Mouse (Mus musculus): Measurements from ENCODE around the gene Rmnd5a.

Gene Rmnd5a

DNA sequence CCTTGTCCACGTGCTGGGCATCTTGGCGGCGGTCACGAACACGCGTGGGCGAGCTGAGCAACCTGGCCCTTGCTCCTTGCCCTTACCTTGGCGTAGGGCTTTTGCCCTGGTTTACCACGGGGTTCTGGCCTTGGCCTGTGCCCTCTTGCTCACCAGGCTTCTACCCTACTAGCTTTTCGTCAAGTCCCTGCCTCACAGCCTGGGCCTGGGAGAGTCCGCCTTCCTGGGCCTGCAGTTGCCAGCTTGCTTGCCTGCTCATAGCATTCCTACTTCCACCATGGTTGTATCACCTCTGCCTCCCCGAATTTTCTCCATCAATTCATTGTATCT is 779 bp upstream of the Rmnd5a start:
- no peak for DNase-seq (ENCODE audit: low read depth)

- DNase-seq (ENCODE audit: low read depth): no peak
These were observed 283 bp downstream of the Rmnd5a start for GRCm38 (mm10) chr6:71440217-71440491.

DNA sequence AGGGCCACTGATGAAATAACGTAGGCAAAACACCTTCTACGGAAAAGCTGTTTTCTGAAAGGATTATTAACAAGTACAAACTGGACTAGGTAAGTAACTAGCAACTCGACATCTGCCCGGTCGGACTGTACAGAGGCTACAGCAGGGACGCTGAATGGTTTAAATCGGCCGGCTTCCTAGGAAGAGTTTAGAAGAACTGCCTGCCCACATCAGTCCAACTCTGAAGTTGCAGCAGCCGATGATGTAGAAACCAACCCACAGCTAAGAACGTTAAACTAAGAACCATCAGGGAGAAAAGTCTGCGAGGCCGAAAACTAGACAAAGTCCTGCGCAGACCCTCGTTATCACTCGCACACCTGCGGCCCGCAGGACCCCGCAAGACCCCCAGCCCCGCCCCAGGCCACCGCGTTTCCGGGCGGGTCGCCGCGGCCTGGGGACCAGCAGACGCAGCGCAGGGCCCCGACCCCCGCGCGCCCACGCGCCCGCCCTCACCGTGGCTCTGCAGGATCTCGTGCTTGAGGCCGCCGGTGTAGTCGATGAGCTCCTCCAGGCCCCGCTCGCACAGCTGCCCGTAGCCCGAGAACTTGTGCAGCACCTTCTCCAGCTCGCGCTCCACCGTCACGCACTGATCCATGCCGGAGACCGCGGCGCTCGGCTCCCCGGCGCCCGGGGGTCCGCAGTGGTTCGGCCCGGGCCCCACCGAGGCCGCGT is 776 bp downstream of the Rmnd5a start:
- DNase-seq (ENCODE audit: low read depth): no peak

- no peak for DNase-seq (ENCODE audit: low read depth)
These were observed 2.4 kb downstream of the Rmnd5a start for GRCm38 (mm10) chr6:71438070-71438469.

- DNase-seq (ENCODE audit: low read depth): no peak
These were observed 12.3 kb downstream of the Rmnd5a start for GRCm38 (mm10) chr6:71427996-71428725.

GRCm38 (mm10) chr6:71425681-71426080 is 14.8 kb downstream of the Rmnd5a start:
- no peak for DNase-seq (ENCODE audit: low read depth)

GRCm38 (mm10) chr6:71423116-71423515 is 17.3 kb downstream of the Rmnd5a start:
- DNase-seq (ENCODE audit: low read depth): no peak

GRCm38 (mm10) chr6:71422162-71422561 is 18.3 kb downstream of the Rmnd5a start:
- DNase-seq (ENCODE audit: low read depth): no peak

DNA sequence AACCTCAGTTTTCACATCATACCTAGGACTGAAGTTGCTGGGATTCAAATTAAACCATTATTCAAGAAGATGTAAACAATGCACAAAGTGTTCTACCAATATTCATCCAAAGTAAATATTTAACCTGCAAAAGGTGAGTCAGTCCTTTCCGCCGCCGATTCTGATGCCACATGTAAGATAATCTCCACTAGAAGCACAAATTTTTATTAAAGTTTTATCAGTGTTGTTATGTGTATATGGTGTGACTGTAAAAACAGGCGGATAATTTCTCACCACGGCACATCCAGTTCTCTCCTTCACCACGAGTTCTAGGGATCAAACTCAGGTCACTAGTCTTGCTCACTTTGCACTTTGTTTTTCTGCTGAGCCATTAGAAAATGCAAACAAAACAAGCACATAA is 19.6 kb downstream of the Rmnd5a start:
- DNase-seq (ENCODE audit: low read depth): no peak

GRCm38 (mm10) chr6:71418874-71419273 is 21.6 kb downstream of the Rmnd5a start:
- DNase-seq (ENCODE audit: low read depth): peak; percentile 89

GRCm38 (mm10) chr6:71415446-71415845 is 25.0 kb downstream of the Rmnd5a start:
- no peak for DNase-seq (ENCODE audit: low read depth)

- DNase-seq (ENCODE audit: low read depth): no peak
These were observed 25.8 kb downstream of the Rmnd5a start for GRCm38 (mm10) chr6:71414624-71415023.

DNA sequence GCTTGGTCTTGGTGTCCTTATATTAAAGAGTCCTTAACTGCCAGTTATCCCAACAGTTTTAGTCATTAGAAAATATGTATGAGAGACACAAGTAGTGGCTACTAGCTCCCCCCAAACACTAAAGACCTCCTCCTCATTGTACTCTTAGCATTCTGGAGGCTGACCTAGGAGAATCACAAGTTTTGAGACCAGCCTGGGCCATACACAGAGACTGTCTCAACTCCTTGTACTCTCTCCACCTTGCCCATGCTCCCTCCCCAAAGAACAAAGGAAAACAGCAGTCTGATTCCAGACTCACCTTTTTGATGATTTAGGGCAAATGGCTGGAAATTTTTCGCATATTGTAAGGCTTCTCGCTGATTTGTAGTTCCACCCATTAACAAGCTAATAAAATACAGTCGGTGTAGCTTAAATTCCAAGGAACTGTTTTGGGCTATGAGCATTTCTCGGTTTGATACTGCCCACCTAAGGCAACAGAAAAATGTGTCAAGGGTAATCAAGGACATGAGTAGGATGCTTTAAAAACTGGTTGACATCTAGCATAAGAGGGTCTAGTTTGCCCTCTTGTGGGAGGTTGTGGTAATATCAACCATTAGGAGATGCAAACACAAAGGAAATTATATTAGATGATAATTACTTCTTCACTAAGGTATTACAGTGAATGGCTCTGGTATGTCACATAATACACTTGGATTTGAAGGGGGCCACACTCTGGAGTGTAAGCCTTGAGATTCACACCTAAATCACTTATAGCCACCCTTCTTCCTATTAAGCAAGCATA is 41.4 kb downstream of the Rmnd5a start:
- DNase-seq (ENCODE audit: low read depth): peak; percentile 13

DNA sequence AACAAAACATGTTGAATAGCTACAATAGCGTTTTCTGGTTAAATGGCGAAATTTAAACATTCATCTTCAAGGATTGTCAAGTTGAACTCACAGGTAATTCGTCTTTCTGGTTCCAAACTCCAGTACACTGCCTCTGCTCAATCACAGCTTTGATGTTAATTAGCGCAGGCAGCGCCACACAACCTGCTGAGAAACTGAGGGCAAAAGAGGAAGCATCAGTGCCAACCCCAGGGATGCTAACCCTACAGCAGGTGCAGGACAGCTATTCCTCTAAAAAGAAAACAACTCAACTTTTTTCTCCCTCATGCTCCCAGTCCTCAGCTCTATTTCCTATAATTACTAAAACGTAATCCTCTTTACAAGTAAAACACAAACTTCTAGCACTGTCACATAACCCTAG is 43.7 kb downstream of the Rmnd5a start:
- DNase-seq (ENCODE audit: low read depth): no peak

GRCm38 (mm10) chr6:71396016-71396415 is 44.4 kb downstream of the Rmnd5a start:
- no peak for DNase-seq (ENCODE audit: low read depth)

- DNase-seq (ENCODE audit: low read depth): no peak
These were observed 49.9 kb downstream of the Rmnd5a start for GRCm38 (mm10) chr6:71390496-71390895.

DNA sequence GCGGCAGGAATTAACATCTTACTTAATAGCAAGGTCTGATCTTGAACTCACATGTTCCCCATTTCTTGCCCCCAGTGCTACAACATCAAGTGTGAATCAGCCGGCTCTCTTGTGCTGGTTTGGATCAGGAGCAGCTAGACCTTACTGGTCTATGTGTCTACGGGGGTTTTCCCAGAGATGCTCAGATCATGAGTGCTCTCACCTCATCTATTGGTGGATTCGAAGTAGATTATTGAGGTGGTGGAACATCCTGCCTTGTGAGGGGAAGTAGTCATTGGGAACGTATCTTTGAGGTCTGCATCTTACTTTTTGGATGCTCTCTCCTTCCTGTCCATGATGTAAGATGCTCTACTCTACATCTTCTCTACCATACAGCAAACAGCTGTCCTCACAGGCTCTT is 58.8 kb downstream of the Rmnd5a start:
- DNase-seq (ENCODE audit: low read depth): no peak

DNA sequence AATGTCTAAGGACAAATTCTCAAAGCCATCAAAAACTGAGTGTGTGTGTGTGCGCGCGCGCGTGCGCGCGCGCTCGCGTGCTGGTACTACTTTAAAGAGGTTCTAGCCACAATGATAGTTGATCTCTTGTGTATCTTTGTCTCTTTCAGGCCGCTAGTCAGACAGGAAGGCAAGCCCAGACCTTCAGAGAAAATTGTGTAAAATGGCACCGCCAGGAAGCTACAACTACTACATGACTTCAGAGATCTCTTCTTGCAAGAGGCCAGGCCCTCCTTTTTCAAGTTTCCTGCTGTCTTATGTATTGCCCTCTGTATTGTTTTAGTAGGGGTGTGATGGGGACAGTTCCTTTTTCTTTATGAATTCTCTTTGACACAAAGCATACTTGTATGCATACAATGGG is 63.7 kb downstream of the Rmnd5a start:
- no peak for DNase-seq (ENCODE audit: low read depth)

- DNase-seq (ENCODE audit: low read depth): no peak
These were observed 65.5 kb downstream of the Rmnd5a start for GRCm38 (mm10) chr6:71374921-71375320.

- DNase-seq (ENCODE audit: low read depth): no peak
These were observed 66.1 kb downstream of the Rmnd5a start for GRCm38 (mm10) chr6:71374311-71374829.

DNA sequence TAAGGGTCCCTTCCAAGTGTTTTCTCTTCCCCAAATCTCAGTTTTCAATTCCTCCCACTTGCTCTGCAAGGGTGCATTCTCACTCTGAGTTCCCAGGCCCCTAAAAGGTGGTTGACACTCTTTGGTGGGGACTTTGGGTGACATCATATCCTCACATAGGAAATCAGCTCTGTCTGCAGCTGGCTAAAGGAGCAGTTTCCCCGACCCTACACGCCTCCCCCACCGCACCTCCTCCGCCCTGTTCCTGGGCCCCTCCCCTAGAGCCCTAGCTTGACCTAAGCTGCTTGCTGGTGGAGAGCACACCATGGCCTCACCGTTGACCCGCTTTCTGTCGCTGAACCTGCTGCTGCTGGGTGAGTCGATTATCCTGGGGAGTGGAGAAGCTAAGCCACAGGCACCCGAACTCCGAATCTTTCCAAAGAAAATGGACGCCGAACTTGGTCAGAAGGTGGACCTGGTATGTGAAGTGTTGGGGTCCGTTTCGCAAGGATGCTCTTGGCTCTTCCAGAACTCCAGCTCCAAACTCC is 67.1 kb downstream of the Rmnd5a start, which contains the start of gene Cd8a:
Gene Cd8a (plus strand): TSS at position 179 of the 527 bp plus-strand sequence.
- DNase-seq (ENCODE audit: low read depth): no peak

DNA sequence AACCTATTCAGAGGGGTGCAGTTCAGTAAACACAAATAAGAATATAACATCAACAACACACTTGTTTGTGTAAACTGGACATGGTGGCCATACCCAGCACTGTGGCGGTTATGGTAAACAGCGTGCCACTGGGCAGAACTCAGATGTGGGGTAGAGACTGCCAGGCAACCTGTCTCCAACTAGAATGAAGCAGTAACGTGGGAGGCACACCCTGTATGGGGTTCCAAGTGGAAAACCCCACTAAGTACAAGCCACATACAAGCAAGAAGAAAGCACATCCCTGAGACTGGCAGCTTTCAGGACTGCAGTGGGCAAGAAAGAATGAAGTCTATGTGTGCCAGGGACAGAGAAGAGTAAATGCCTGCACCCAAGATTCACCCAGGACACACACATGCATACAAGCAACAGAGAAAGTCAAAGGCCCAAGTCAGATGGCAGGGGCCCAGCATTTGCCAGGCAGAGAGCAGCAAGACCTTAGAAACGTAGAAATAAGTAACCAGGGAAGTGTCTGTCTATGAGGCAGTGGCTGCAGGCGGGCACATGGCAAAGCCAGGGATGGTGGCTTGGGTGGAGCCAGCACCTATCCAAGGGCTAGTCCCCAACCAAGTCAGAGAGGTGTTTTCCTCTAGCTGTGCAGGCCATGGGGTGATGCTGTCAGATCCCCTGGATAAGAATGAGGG is 68.3 kb downstream of the Rmnd5a start:
- DNase-seq (ENCODE audit: low read depth): no peak
